Mouse (Mus musculus): ENCODE measurements around the gene Syt14.

GRCm38 (mm10) chr1:193034951-193035370, 614 bp downstream of the Syt14 start:
- TF ChIP-seq CTCF (conservative IDR thresholded peaks at IDR 0.05; ENCODE audit: insufficient read depth, insufficient read length, low read depth, low read length) (no peak), POLR2A (IDR thresholded peaks at IDR 0.05; ENCODE audit: low read depth, low read length) (no peak)
